Mouse (Mus musculus) B cell, adult 2 months (primary cell): ENCODE data around the gene Sh2b2.
"Not testable (repeated sequence)": the region's sequence is repeated elsewhere in the genome, so short reads cannot be mapped to it uniquely, and the experiment has no call there.

Experiments
- DNase-seq, 2 experiments: peaks; one replicate each; pipeline ENCODE4 v3.0.0; 2022

The Sh2b2 gene

GRCm38 (mm10) chr5:136237607-136238006, 8.7 kb downstream of the Sh2b2 start:
- DNase-seq: no peak

GRCm38 (mm10) chr5:136236611-136237010, 9.7 kb downstream of the Sh2b2 start:
- no peak for DNase-seq

GRCm38 (mm10) chr5:136230348-136231035, 15.9 kb downstream of the Sh2b2 start:
- DNase-seq: no peak

- DNase-seq: no peak
These were observed 20.0 kb downstream of the Sh2b2 start for GRCm38 (mm10) chr5:136226246-136226876.

- DNase-seq: no peak
These were observed 27.8 kb downstream of the Sh2b2 start for GRCm38 (mm10) chr5:136218585-136218984.

GRCm38 (mm10) chr5:136217932-136218381, 28.4 kb downstream of the Sh2b2 start:
- no peak for DNase-seq

- no peak for DNase-seq
These were observed 29.2 kb downstream of the Sh2b2 start for GRCm38 (mm10) chr5:136217004-136217665.

GRCm38 (mm10) chr5:136215958-136216357, 30.4 kb downstream of the Sh2b2 start:
- no peak for DNase-seq

GRCm38 (mm10) chr5:136215211-136215610, 31.1 kb downstream of the Sh2b2 start:
- DNase-seq: peak; percentile 19 to 28

- no peak for DNase-seq
These were observed 32.6 kb downstream of the Sh2b2 start for GRCm38 (mm10) chr5:136213716-136214115.

- DNase-seq: no peak
These were observed 33.6 kb downstream of the Sh2b2 start for GRCm38 (mm10) chr5:136212716-136213115.

- not testable (repeated sequence) for DNase-seq
These were observed 34.8 kb downstream of the Sh2b2 start for GRCm38 (mm10) chr5:136211341-136212102.

GRCm38 (mm10) chr5:136210549-136210948, 35.8 kb downstream of the Sh2b2 start:
- DNase-seq: no peak

- DNase-seq: peak; percentile 65
These were observed 44.5 kb downstream of the Sh2b2 start for GRCm38 (mm10) chr5:136201832-136202231.

GRCm38 (mm10) chr5:136199526-136199925, 46.8 kb downstream of the Sh2b2 start:
- DNase-seq: peak; percentile 23 to 31

- peak; percentile 97 for DNase-seq
These were observed 47.6 kb downstream of the Sh2b2 start, which contains the start of gene Prkrip1 for GRCm38 (mm10) chr5:136198474-136199391. TSS of gene Prkrip1 (minus strand) at chr5:136198963.

GRCm38 (mm10) chr5:136191870-136192269, 54.5 kb downstream of the Sh2b2 start:
- peak in 1 of 2 experiments; percentile 29 for DNase-seq

- peak; percentile 78 to 83 for DNase-seq
These were observed 59.6 kb downstream of the Sh2b2 start for GRCm38 (mm10) chr5:136186723-136187122.

GRCm38 (mm10) chr5:136183766-136184165, 62.6 kb downstream of the Sh2b2 start:
- no peak for DNase-seq

GRCm38 (mm10) chr5:136182830-136183229, 63.5 kb downstream of the Sh2b2 start:
- DNase-seq: no peak

GRCm38 (mm10) chr5:136182049-136182448, 64.3 kb downstream of the Sh2b2 start:
- DNase-seq: no peak

- no peak for DNase-seq
These were observed 65.2 kb downstream of the Sh2b2 start for GRCm38 (mm10) chr5:136181197-136181596.
